Mouse (Mus musculus) left cerebral cortex, adult 6 months (tissue): ENCODE data around the gene Ccl27b. TPM values are rescaled to one million over a fixed set of nuclear protein-coding genes. Genes with fewer than 3 reads are reported as not detected.

Experiments used
- long read RNA-seq, 2 experiments: library from polyadenylated mRNA; unstranded; transcript quantifications; one replicate each; pipeline ENCODE4 v2.0.0; 2019 to 2020
- polyA plus RNA-seq: library from polyadenylated mRNA; unstranded; fragments of <200 nt; fragmentation: Nextera tagmentation; gene quantifications from 2 replicates; pipeline ENCODE4 v1.2.3, GENCODE M21; 2021

The Ccl27b gene
- 6.7 TPM in 1 of 2 replicates, not detected in the other for polyA plus RNA-seq
- long read RNA-seq, experiment 1, partial matches to known transcripts, result 5 of 28 reads
- long read RNA-seq, experiment 1, other reads (novel, unspliced or antisense), result 23 of 28 reads
- long read RNA-seq, experiment 2, partial matches to known transcripts, result 2 of 14 reads
- long read RNA-seq, experiment 2, other reads (novel, unspliced or antisense), result 12 of 14 reads

GRCm38 (mm10) chr4:42654951-42655350 lies at the start of gene Ccl27b:
TSS of gene Ccl27b (plus strand) at chr4:42655251.

DNA sequence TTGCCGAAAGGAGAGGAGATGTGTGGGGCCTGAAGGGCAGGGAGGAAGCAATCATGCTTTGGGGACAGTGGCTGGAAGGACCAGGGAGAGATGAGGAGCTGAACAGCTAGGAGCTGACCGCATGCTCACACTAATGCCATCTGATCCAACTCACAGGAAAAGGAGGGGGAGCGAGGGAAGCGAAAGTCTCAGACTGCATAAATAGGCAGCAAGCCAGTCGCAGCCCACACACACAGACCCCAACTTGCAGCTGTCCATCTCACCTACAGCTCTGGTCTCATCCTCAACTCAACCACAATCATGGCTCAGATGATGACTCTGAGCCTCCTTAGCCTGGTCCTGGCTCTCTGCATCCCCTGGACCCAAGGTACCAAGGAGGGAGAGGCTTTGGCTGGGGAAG lies 43.2 kb upstream of the Ccl27b start, which contains the start of gene Gm10591:
Gene Gm10591, plus strand, starts transcription at position 301 of the 400 bp plus-strand sequence.

GRCm38 (mm10) chr4:42629419-42629818 lies 25.6 kb upstream of the Ccl27b start, which contains the start of gene Gm2564:
TSS of gene Gm2564 (plus strand) at chr4:42629719.

DNA sequence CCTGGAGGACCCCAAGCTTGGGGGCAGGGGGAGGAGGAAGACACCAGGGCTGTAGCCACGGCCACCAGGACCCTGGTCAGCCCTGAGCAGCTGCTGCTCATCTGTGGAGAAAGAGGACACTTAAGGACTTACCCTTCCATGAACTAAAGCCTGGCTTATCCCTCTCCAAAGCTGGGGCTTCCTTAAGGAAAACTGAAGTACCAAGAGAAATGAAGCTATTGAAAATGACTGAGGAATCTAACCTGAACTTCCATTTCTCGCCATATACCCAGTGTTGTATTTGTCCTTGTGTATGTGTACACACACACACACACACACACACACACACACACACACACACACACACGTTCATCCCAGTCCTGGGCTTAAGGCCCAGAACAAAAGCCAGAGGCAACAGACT lies 6.7 kb downstream of the Ccl27b start, which contains the start of gene Il11ra2:
Gene Il11ra2, minus strand, starts transcription at position 101 of the 400 bp plus-strand sequence.

Other genes starting within 250 kb of the Ccl27b start
- gene Gm21586, start 215.9 kb upstream of the Ccl27b start, polyA plus RNA-seq, result 2.0 TPM in 1 of 2 replicates, not detected in the other
- gene Gm2163, start 188.5 kb upstream of the Ccl27b start, polyA plus RNA-seq, result 0.14 TPM in 1 of 2 replicates, not detected in the other
- gene Fam205a2, start 127.1 kb upstream of the Ccl27b start, polyA plus RNA-seq, result not detected in 2 replicates
- not detected in 2 replicates for gene Gm10591, start 43.1 kb upstream of the Ccl27b start, polyA plus RNA-seq
- 1.4 and 4.2 TPM in 2 replicates for gene Gm2564, start 25.5 kb upstream of the Ccl27b start, polyA plus RNA-seq
- gene Il11ra2, start 6.6 kb downstream of the Ccl27b start, polyA plus RNA-seq, result 0.28 and 0.69 TPM in 2 replicates
- gene 4930578G10Rik, start 80.3 kb downstream of the Ccl27b start, polyA plus RNA-seq, result 0.29 and 0.47 TPM in 2 replicates
- gene Ccl19, start 101.3 kb downstream of the Ccl27b start, polyA plus RNA-seq, result 1.1 and 3.8 TPM in 2 replicates
- gene Ccl21a, start 118.7 kb downstream of the Ccl27b start, polyA plus RNA-seq, result 0.49 and 0.51 TPM in 2 replicates
- 0.03 and 0.07 TPM in 2 replicates for gene Fam205a1, start 198.6 kb downstream of the Ccl27b start, polyA plus RNA-seq
- gene Gm12394, start 201.5 kb downstream of the Ccl27b start, polyA plus RNA-seq, result 0.80 and 3.1 TPM in 2 replicates
- 3.2 and 7.8 TPM in 2 replicates for gene Fam205c, start 219.0 kb downstream of the Ccl27b start, polyA plus RNA-seq